Mouse (Mus musculus) forebrain, embryonic 12.5 days (tissue): ENCODE measurements around the gene Tbx3. TPM values are rescaled to one million over a fixed set of nuclear protein-coding genes. Genes with fewer than 3 reads are reported as not detected.

Experiments used
- ATAC-seq: fragments of 200-750 bp; cut with Nextera tagmentation; 2 replicates; pipeline ENCODE4 v1.8.0; 2017; ENCODE audit warnings: moderate TSS enrichment; ENCODE audit not compliant: low FRiP score
- H3K27ac ChIP-seq: fragments of 300-500 bp; sonication (generic); 2 replicates; pipeline ENCODE4 v1.5.1; 2016; ENCODE audit warnings: mild to moderate bottlenecking
- H3K27me3 ChIP-seq: fragments of 300-500 bp; sonication (generic); 2 replicates; pipeline ENCODE4 v1.6.1; 2016; ENCODE audit warnings: mild to moderate bottlenecking
- H3K36me3 ChIP-seq: fragments of 300-500 bp; sonication (generic); replicated peaks from 2 replicates; pipeline ENCODE4 v1.6.1; 2016; ENCODE audit warnings: mild to moderate bottlenecking
- H3K4me1 ChIP-seq: fragments of 300-500 bp; sonication (generic); 2 replicates; pipeline ENCODE4 v1.6.1; 2016
- H3K4me2 ChIP-seq: fragments of 300-500 bp; sonication (generic); 2 replicates; pipeline ENCODE4 v1.6.1; 2016; ENCODE audit warnings: mild to moderate bottlenecking, moderate library complexity
- H3K4me3 ChIP-seq: fragments of 300-500 bp; sonication (generic); replicated peaks from 2 replicates; pipeline ENCODE4 v1.5.1; 2016; ENCODE audit warnings: mild to moderate bottlenecking
- H3K9ac ChIP-seq: fragments of 300-500 bp; sonication (generic); 2 replicates; pipeline ENCODE4 v1.6.1; 2016; ENCODE audit warnings: mild to moderate bottlenecking
- H3K9me3 ChIP-seq: fragments of 300-500 bp; sonication (generic); 2 replicates; pipeline ENCODE4 v1.6.1; 2016
- WGBS: fragments of 180-500 bp; shearing (Covaris S2); methylation state at CpG from one replicate; pipeline ENCODE4 v1.1.7; 2016; 5-methylcytosine and 5-hydroxymethylcytosine counted together
- polyA plus RNA-seq: library from polyadenylated mRNA; unstranded; fragments of >200 nt; fragmentation: Nextera tagmentation; extraction: Ambion mirVana; gene quantifications from 2 replicates; pipeline ENCODE4 v1.2.1, GENCODE M21; 2016

Gene Tbx3
- polyA plus RNA-seq, 1 experiment from 2014 or later, result 2.3 TPM

GRCm38 (mm10) chr5:119646965-119647364 lies 23.5 kb upstream of the Tbx3 start:
- Histone ChIP-seq H3K36me3 (no peaks in the 10 kb centered on the region), H3K27me3 (peaks cover 61% of the 10 kb centered on the region), H3K27ac (no peak overlapping the region), H3K4me1 (no peaks in the 10 kb centered on the region), H3K9me3 (no peaks in the 10 kb centered on the region), H3K4me3 (no peak overlapping the region), H3K9ac (no peak overlapping the region), H3K4me2 (no peak overlapping the region)
- no peak for ATAC-seq
- WGBS, result 59% methylated on average over 2 of the region's 2 CpGs

- 25% methylated on average over 13 of the region's 13 CpGs for WGBS
- no peaks in the 10 kb centered on the region for H3K36me3 ChIP-seq
- no peaks in the 10 kb centered on the region for H3K9me3 ChIP-seq
- H3K4me1 ChIP-seq, result no peaks in the 10 kb centered on the region
- no peak for ATAC-seq
- no peak overlapping the region for H3K4me2 ChIP-seq
- no peak overlapping the region for H3K9ac ChIP-seq
- H3K27me3 ChIP-seq, result peaks cover 78% of the 10 kb centered on the region
- H3K27ac ChIP-seq, result no peak overlapping the region
- no peak overlapping the region for H3K4me3 ChIP-seq
Observed at GRCm38 (mm10) chr5:119651135-119651965, 19.1 kb upstream of the Tbx3 start.

GRCm38 (mm10) chr5:119656354-119656753 lies 14.1 kb upstream of the Tbx3 start:
- Histone ChIP-seq H3K27ac (no peak overlapping the region), H3K4me2 (no peak overlapping the region), H3K4me1 (no peaks in the 10 kb centered on the region), H3K36me3 (no peaks in the 10 kb centered on the region), H3K27me3 (peaks cover 96% of the 10 kb centered on the region), H3K4me3 (no peak overlapping the region), H3K9ac (no peak overlapping the region), H3K9me3 (no peaks in the 10 kb centered on the region)
- 2% methylated on average over 7 of the region's 7 CpGs for WGBS
- no peak for ATAC-seq

- Histone ChIP-seq H3K27ac (no peak overlapping the region), H3K9me3 (no peaks in the 10 kb centered on the region), H3K4me3 (no peak overlapping the region), H3K4me2 (no peak overlapping the region), H3K27me3 (peaks cover 94% of the 10 kb centered on the region), H3K36me3 (no peaks in the 10 kb centered on the region), H3K4me1 (no peaks in the 10 kb centered on the region), H3K9ac (no peak overlapping the region)
- no peak for ATAC-seq
- 0% methylated on average over 21 of the region's 21 CpGs for WGBS
Observed at GRCm38 (mm10) chr5:119656856-119657255, 13.6 kb upstream of the Tbx3 start.

- ATAC-seq, result no peak
- H3K4me2 ChIP-seq, result no peak overlapping the region
- 1% methylated on average over 6 of the region's 6 CpGs for WGBS
- no peak overlapping the region for H3K4me3 ChIP-seq
- no peaks in the 10 kb centered on the region for H3K9me3 ChIP-seq
- peaks cover 95% of the 10 kb centered on the region for H3K27me3 ChIP-seq
- no peaks in the 10 kb centered on the region for H3K4me1 ChIP-seq
- no peak overlapping the region for H3K9ac ChIP-seq
- H3K36me3 ChIP-seq, result no peaks in the 10 kb centered on the region
- H3K27ac ChIP-seq, result no peak overlapping the region
Observed at GRCm38 (mm10) chr5:119657362-119657761, 13.1 kb upstream of the Tbx3 start.

GRCm38 (mm10) chr5:119657804-119658203 lies 12.7 kb upstream of the Tbx3 start:
- Histone ChIP-seq H3K27me3 (peaks cover 94% of the 10 kb centered on the region), H3K4me1 (no peaks in the 10 kb centered on the region), H3K27ac (no peak overlapping the region), H3K36me3 (no peaks in the 10 kb centered on the region), H3K9ac (no peak overlapping the region), H3K4me2 (no peak overlapping the region), H3K4me3 (no peak overlapping the region), H3K9me3 (no peaks in the 10 kb centered on the region)
- ATAC-seq, result no peak
- WGBS, result 3% methylated on average over 6 of the region's 6 CpGs

- Histone ChIP-seq H3K4me1 (no peaks in the 10 kb centered on the region), H3K9ac (no peak overlapping the region), H3K4me3 (no peak overlapping the region), H3K4me2 (no peak overlapping the region), H3K9me3 (no peaks in the 10 kb centered on the region), H3K27me3 (peaks cover 97% of the 10 kb centered on the region), H3K27ac (no peak overlapping the region), H3K36me3 (no peaks in the 10 kb centered on the region)
- under 1% methylated on average over 5 of the region's 5 CpGs for WGBS
- ATAC-seq, result no peak
Observed at GRCm38 (mm10) chr5:119658396-119658795, 12.1 kb upstream of the Tbx3 start.

GRCm38 (mm10) chr5:119659041-119659440 lies 11.4 kb upstream of the Tbx3 start:
- H3K36me3 ChIP-seq, result no peaks in the 10 kb centered on the region
- H3K9me3 ChIP-seq, result no peaks in the 10 kb centered on the region
- ATAC-seq, result no peak
- no peak overlapping the region for H3K9ac ChIP-seq
- H3K27ac ChIP-seq, result no peak overlapping the region
- no peak overlapping the region for H3K4me2 ChIP-seq
- H3K27me3 ChIP-seq, result peaks cover 97% of the 10 kb centered on the region
- 1% methylated on average over 3 of the region's 3 CpGs for WGBS
- no peaks in the 10 kb centered on the region for H3K4me1 ChIP-seq
- H3K4me3 ChIP-seq, result no peak overlapping the region

GRCm38 (mm10) chr5:119660526-119661410 lies 9.7 kb upstream of the Tbx3 start:
- WGBS, result 1% methylated on average over 25 of the region's 25 CpGs
- ATAC-seq, result no peak

GRCm38 (mm10) chr5:119661474-119661873 lies 9.0 kb upstream of the Tbx3 start:
- no peak overlapping the region for H3K27ac ChIP-seq
- no peak overlapping the region for H3K4me3 ChIP-seq
- no peak overlapping the region for H3K9ac ChIP-seq
- H3K27me3 ChIP-seq, result peaks cover 98% of the 10 kb centered on the region
- no peaks in the 10 kb centered on the region for H3K4me1 ChIP-seq
- H3K9me3 ChIP-seq, result no peaks in the 10 kb centered on the region
- no peak overlapping the region for H3K4me2 ChIP-seq
- no peak for ATAC-seq
- no peaks in the 10 kb centered on the region for H3K36me3 ChIP-seq
- WGBS, result 4% methylated on average over 11 of the region's 11 CpGs

More at GRCm38 (mm10) chr5:119660526-119661410, 9.7 kb upstream of the Tbx3 start:
- Histone ChIP-seq H3K4me1 (no peaks in the 10 kb centered on the region), H3K4me2 (no peak overlapping the region), H3K36me3 (no peaks in the 10 kb centered on the region), H3K4me3 (no peak overlapping the region), H3K9ac (no peak overlapping the region), H3K27me3 (peaks cover 98% of the 10 kb centered on the region), H3K9me3 (no peaks in the 10 kb centered on the region), H3K27ac (no peak overlapping the region)

- no peak for ATAC-seq
- H3K4me3 ChIP-seq, result no peak overlapping the region
- H3K9ac ChIP-seq, result no peak overlapping the region
- peaks cover 98% of the 10 kb centered on the region for H3K27me3 ChIP-seq
- H3K27ac ChIP-seq, result no peak overlapping the region
- H3K4me1 ChIP-seq, result no peaks in the 10 kb centered on the region
- H3K36me3 ChIP-seq, result no peaks in the 10 kb centered on the region
- WGBS, result 0% methylated on average over 13 of the region's 13 CpGs
- no peaks in the 10 kb centered on the region for H3K9me3 ChIP-seq
- H3K4me2 ChIP-seq, result no peak overlapping the region
Observed at GRCm38 (mm10) chr5:119662326-119662725, 8.1 kb upstream of the Tbx3 start.

- H3K27ac ChIP-seq, result no peak overlapping the region
- ATAC-seq, result no peak
- no peaks in the 10 kb centered on the region for H3K4me1 ChIP-seq
- no peak overlapping the region for H3K4me2 ChIP-seq
- H3K4me3 ChIP-seq, result no peak overlapping the region
- H3K9me3 ChIP-seq, result no peaks in the 10 kb centered on the region
- under 1% methylated on average over 12 of the region's 12 CpGs for WGBS
- no peak overlapping the region for H3K9ac ChIP-seq
- H3K27me3 ChIP-seq, result peaks cover 98% of the 10 kb centered on the region
- H3K36me3 ChIP-seq, result no peaks in the 10 kb centered on the region
Observed at GRCm38 (mm10) chr5:119662731-119663130, 7.7 kb upstream of the Tbx3 start.
